Mouse (Mus musculus) hindbrain, embryonic 15.5 days (tissue): ENCODE measurements around the gene Anapc1. TPM values are rescaled to one million over a fixed set of nuclear protein-coding genes. Genes with fewer than 3 reads are reported as not detected.

Source experiments
- ATAC-seq: fragments of 200-750 bp; cut with Nextera tagmentation; 2 replicates; pipeline ENCODE4 v1.8.0; 2017; ENCODE audit warnings: low read depth, moderate number of reproducible peaks, moderate TSS enrichment; ENCODE audit not compliant: low FRiP score
- H3K27ac ChIP-seq: fragments of 300-500 bp; sonication (generic); replicated peaks from 2 replicates; pipeline ENCODE4 v1.5.1; 2015; ENCODE audit warnings: mild to moderate bottlenecking, inconsistent platforms
- H3K27me3 ChIP-seq: fragments of 300-500 bp; sonication (generic); 2 replicates; pipeline ENCODE4 v1.6.1; 2015; ENCODE audit warnings: control low read depth, inconsistent platforms
- H3K36me3 ChIP-seq: fragments of 300-500 bp; sonication (generic); 2 replicates; pipeline ENCODE4 v1.6.1; 2015; ENCODE audit warnings: control low read depth, inconsistent platforms
- H3K4me1 ChIP-seq: fragments of 300-500 bp; sonication (generic); replicated peaks from 2 replicates; pipeline ENCODE4 v1.6.1; 2015; ENCODE audit warnings: control low read depth, inconsistent platforms
- H3K4me2 ChIP-seq: fragments of 300-500 bp; sonication (generic); 2 replicates; pipeline ENCODE4 v1.6.1; 2015; ENCODE audit warnings: moderate library complexity, mild to moderate bottlenecking, inconsistent platforms
- H3K4me3 ChIP-seq: fragments of 300-500 bp; sonication (generic); 2 replicates; pipeline ENCODE4 v1.5.1; 2015; ENCODE audit warnings: mild to moderate bottlenecking, inconsistent platforms
- H3K9ac ChIP-seq: fragments of 300-500 bp; sonication (generic); 2 replicates; pipeline ENCODE4 v1.6.1; 2015; ENCODE audit warnings: inconsistent platforms
- H3K9me3 ChIP-seq: fragments of 300-500 bp; sonication (generic); 2 replicates; pipeline ENCODE4 v1.6.1; 2016; ENCODE audit warnings: control low read depth, inconsistent platforms
- WGBS: fragments of 180-500 bp; shearing (Covaris S2); methylation state at CpG from one replicate; pipeline ENCODE4 v1.1.7; 2015; 5-methylcytosine and 5-hydroxymethylcytosine counted together
- polyA plus RNA-seq: library from polyadenylated mRNA; unstranded; fragments of >200 nt; fragmentation: Nextera tagmentation; extraction: Ambion mirVana; gene quantifications from 2 replicates; pipeline ENCODE4 v1.2.1, GENCODE M21; 2015

Gene Anapc1
- polyA plus RNA-seq = 43.6 and 45.1 TPM in 2 replicates

DNA sequence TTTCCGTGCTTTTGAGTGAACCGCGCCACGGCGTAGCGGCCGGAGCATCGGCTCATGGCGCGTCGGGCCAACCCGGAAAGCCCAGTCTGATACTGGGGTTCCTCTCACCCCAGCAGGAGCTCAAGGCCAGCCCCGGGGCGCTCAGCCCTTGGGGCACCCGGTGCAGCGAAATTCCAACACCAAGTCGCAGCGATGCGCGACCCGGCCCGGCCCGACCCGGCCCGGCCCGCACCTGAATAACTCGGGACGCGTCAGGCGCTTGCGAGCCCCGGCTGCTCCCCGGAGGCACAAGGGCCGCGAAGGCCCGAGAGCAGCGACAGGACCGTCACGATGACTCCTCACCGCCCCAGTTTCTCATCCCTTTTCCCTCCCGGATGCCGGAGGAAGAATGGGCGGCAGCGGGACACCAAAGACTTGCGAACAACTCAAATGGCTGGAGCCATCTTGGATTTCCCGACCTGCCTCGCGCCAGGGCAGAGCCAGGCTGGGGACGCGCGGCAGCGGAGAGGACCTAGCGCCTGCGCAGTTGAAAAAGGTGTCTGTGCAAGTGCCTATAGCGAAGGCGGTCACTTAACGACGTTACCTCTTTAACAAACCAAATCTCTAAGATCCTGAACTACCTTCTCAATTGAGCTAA lies at the start of gene Anapc1:
Gene Anapc1, minus strand, starts transcription at position 471 of the 637 bp plus-strand sequence.
- H3K36me3 ChIP-seq = peaks cover 10% of the 10 kb centered on the region
- H3K27ac ChIP-seq = peak within 1 kb of the TSS; percentile 92
- ATAC-seq = peak; percentile 99
- under 1% methylated on average over 57 of the region's 58 CpGs for WGBS
- no peaks in the 10 kb centered on the region for H3K27me3 ChIP-seq
- no peaks in the 10 kb centered on the region for H3K9me3 ChIP-seq
- peaks cover 18% of the 10 kb centered on the region for H3K4me1 ChIP-seq
- H3K4me2 ChIP-seq = peak within 1 kb of the TSS; percentile 71
- H3K4me3 ChIP-seq = peak within 1 kb of the TSS; percentile 87
- peak within 1 kb of the TSS; percentile 91 for H3K9ac ChIP-seq

DNA sequence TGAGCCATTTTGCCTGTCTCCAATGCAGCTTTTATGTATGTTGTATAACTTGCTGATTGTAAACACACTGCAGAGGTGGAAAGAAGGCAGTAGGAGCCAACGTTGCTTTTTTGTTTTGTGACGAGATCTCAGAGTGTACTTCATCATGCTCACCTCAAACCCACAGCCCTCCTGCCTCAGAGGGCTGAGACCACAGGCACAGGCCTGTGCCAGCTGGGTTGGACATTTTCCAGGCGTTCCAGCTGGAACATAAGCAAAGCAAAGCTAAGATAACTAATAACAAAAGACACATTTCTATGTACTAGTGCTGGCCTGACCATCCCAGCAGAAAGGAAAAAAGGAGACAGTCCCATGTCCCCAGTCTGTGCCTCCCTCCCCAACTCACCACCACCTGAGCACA lies 47.9 kb upstream of the Anapc1 start:
- Histone ChIP-seq H3K27ac (no peak overlapping the region), H3K9ac (no peak overlapping the region), H3K9me3 (no peaks in the 10 kb centered on the region), H3K4me3 (no peak overlapping the region), H3K36me3 (no peaks in the 10 kb centered on the region), H3K27me3 (no peaks in the 10 kb centered on the region), H3K4me2 (no peak overlapping the region), H3K4me1 (no peaks in the 10 kb centered on the region)
- WGBS = 52% methylated on average over 3 of the region's 3 CpGs
- no peak for ATAC-seq

DNA sequence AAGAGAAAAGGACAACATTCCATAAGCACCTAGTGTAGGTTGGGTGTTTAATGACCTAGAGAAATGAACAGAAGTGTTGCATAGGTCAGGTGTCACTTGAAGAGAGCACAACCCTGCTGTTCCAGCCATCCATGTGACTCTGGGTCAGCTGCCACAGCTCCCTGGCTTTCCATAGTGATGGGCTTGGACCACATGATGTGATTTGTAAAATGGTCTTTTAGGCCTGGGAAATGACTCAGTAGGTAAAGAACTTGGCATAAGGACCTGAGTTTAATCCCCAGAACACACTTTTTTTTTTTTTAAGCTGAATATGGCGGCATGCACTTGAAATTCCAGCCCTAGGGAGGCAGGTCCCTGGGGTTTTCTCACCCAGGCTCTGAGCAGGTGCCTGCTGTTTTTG lies 44.8 kb upstream of the Anapc1 start:
- H3K27me3 ChIP-seq = no peaks in the 10 kb centered on the region
- ATAC-seq = no peak
- H3K4me1 ChIP-seq = no peaks in the 10 kb centered on the region
- WGBS = 89% methylated on average over 1 of the region's 1 CpGs
- H3K4me2 ChIP-seq = no peak overlapping the region
- H3K36me3 ChIP-seq = no peaks in the 10 kb centered on the region
- no peak overlapping the region for H3K9ac ChIP-seq
- H3K4me3 ChIP-seq = no peak overlapping the region
- H3K9me3 ChIP-seq = no peaks in the 10 kb centered on the region
- no peak overlapping the region for H3K27ac ChIP-seq

DNA sequence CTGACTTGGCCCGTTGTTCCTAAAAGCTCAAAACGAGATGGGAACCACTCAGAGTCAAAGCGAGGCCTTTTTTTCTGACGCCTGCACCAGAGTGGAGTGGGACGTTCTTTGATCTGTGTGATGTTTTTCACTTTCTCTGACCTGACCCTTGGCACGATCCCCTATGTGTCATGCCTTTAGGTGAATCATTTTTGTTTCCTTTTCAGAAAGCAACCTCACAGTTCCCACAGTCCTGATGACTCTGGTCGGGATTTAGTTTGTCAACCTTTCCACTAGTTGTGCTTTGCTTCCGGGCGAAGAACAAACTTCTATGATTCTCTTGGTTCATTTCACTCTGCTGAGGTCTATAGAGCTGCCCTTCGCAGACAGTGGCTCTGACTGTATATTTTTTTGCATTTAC lies 44.3 kb upstream of the Anapc1 start:
- H3K9ac ChIP-seq = no peak overlapping the region
- ATAC-seq = no peak
- H3K9me3 ChIP-seq = no peaks in the 10 kb centered on the region
- H3K4me3 ChIP-seq = no peak overlapping the region
- no peaks in the 10 kb centered on the region for H3K36me3 ChIP-seq
- WGBS = 79% methylated on average over 10 of the region's 10 CpGs
- H3K4me2 ChIP-seq = no peak overlapping the region
- H3K4me1 ChIP-seq = no peaks in the 10 kb centered on the region
- H3K27ac ChIP-seq = no peak overlapping the region
- H3K27me3 ChIP-seq = no peaks in the 10 kb centered on the region

DNA sequence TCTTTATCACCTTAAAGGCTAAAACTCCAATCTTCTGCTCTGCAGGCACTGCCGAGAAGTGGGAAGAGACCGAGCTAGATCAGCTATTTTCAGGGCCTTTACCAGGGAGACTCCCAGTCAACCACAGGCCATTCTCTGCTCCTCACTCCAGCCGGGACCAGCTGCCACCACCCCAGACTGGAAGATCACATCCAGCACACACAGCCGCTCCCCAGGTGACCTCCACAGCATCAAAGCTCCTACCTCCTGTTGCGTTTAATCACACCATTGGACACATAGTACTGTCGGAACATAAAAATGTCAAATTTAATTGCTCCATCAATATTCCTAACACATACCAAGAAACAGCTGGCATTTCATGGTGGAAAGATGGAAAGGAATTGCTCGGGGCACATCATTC lies 42.0 kb upstream of the Anapc1 start:
- Histone ChIP-seq H3K4me2 (no peak overlapping the region), H3K9ac (no peak overlapping the region), H3K4me1 (no peaks in the 10 kb centered on the region), H3K27me3 (no peaks in the 10 kb centered on the region), H3K36me3 (no peaks in the 10 kb centered on the region), H3K4me3 (no peak overlapping the region), H3K27ac (no peak overlapping the region), H3K9me3 (no peaks in the 10 kb centered on the region)
- WGBS = 65% methylated on average over 7 of the region's 7 CpGs
- no peak for ATAC-seq

DNA sequence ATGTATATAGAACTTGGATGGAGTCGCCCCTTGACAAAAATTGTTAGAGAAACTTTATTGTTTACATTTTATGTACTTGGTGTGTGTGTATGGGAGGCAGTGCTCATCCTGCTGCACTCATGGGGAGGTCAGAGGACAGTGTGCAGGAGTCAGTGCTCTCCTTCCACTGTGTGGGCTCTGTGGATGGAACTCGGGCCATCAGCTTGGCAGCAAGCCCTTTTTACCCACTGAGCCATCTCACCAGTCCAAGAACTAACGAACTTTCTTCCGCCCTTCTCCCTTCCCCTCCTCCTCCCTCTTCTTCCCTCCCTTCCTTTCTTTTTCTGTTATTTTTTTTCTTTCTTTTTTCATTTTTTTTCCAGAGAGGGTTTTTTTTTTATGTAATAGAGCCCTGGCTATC lies 40.9 kb upstream of the Anapc1 start:
- Histone ChIP-seq H3K36me3 (no peaks in the 10 kb centered on the region), H3K27ac (no peak overlapping the region), H3K9me3 (no peaks in the 10 kb centered on the region), H3K4me1 (no peaks in the 10 kb centered on the region), H3K4me3 (no peak overlapping the region), H3K9ac (no peak overlapping the region), H3K4me2 (no peak overlapping the region), H3K27me3 (no peaks in the 10 kb centered on the region)
- WGBS = 80% methylated on average over 4 of the region's 4 CpGs
- no peak for ATAC-seq

DNA sequence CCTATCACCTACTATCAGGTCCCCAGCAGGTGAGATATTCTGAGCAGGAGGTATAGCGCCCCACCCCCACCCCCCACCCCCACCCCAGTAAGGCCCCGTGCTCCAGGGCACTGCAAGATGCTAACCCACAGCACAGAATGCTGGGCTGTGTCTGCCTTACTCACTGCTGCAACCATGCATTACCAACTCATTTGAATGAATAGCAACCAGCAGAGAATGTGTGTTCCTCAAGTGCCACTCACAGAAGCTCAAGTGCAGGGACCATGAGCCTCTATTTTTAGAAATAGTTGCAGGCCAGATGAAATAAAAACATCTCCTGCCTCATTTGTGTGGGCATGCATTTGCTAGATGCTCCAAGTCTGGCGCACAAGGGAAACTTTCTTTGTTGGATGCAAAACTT lies 40.4 kb upstream of the Anapc1 start:
- Histone ChIP-seq H3K9me3 (no peaks in the 10 kb centered on the region), H3K4me3 (no peak overlapping the region)

DNA sequence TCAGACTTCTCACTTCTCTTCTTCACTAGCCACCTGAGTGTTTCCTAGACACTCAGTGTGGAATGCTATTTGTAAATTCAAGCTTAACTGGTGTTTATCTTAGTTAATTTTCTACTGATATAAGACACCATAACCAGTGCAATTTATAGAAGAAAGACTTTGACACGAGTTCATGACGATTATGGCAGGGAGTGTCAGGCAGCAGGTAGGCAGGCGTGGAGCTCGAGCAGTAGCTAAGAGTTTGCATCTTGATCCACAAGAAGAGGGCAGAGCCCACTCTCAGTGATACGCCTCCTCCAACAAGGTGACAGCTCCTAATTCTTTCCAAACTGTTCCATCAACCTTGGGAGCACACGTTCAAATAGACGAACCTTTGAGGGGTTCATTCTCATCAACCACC lies 39.4 kb upstream of the Anapc1 start:
- Histone ChIP-seq H3K9ac (no peak overlapping the region), H3K4me2 (no peak overlapping the region), H3K36me3 (no peaks in the 10 kb centered on the region), H3K9me3 (no peaks in the 10 kb centered on the region), H3K27ac (no peak overlapping the region), H3K27me3 (no peaks in the 10 kb centered on the region), H3K4me1 (no peaks in the 10 kb centered on the region), H3K4me3 (no peak overlapping the region)
- no peak for ATAC-seq
- WGBS = 93% methylated on average over 7 of the region's 7 CpGs

More for the DNA sequence above, 40.4 kb upstream of the Anapc1 start:
- Histone ChIP-seq H3K27me3 (no peaks in the 10 kb centered on the region), H3K9ac (no peak overlapping the region), H3K27ac (no peak overlapping the region), H3K36me3 (no peaks in the 10 kb centered on the region), H3K4me1 (no peaks in the 10 kb centered on the region), H3K4me2 (no peak overlapping the region)
- 53% methylated on average over 3 of the region's 3 CpGs for WGBS
- no peak for ATAC-seq

DNA sequence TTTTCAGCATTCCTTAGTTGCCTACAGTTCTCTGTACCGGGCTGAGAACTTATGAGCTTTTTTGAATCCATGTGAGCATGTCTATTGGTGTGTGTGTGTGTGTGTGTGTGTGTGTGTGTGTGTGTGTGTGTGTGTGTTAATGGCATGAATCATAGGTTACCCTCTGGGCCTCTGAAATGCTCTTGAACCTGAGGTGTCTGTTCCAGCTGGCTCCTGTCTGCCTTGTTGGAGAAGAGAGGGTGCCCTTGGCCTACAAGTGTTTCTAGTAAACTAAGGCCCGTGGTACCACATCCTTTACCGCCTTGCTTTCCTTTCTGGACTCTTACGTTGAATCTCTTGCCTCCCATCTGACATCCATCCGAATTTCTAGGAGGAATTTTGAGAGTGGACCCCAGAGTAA lies 38.9 kb upstream of the Anapc1 start:
- Histone ChIP-seq H3K9me3 (no peaks in the 10 kb centered on the region), H3K4me1 (no peaks in the 10 kb centered on the region), H3K9ac (no peak overlapping the region), H3K36me3 (no peaks in the 10 kb centered on the region), H3K4me2 (no peak overlapping the region), H3K27ac (no peak overlapping the region), H3K27me3 (no peaks in the 10 kb centered on the region), H3K4me3 (no peak overlapping the region)
- ATAC-seq = no peak
- 87% methylated on average over 5 of the region's 5 CpGs for WGBS

DNA sequence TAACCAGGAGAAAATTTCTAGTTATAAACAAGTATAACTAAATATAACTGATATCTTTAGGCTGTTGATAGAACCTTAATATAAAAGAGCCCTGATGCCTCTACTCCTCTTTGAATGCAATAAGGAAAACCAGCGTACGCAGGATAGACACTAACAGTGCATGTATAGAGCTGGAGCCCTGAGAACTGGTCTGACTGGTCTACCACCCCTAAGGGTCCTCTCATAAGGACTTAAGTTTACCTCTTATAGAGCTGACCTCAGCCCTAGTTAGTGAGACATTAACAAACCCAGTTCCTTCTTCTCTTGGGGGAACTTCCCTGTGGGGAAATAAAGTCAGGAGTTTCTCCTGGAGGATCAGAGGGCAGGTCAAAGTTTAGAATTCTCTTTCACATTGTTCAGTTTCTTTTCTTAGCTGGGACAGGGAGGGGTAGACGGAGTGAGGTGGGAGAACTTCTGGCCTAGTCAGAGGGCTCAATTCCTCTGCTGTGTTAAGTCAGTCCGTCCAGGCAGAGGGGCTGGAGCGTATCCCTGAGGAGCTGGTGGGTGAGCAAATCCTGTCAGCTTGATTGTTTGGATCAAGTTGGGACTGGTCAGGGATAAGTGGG lies 35.0 kb upstream of the Anapc1 start:
- Histone ChIP-seq H3K9ac (no peak overlapping the region), H3K36me3 (no peaks in the 10 kb centered on the region), H3K27ac (no peak overlapping the region), H3K4me2 (no peak overlapping the region), H3K27me3 (no peaks in the 10 kb centered on the region), H3K4me3 (no peak overlapping the region), H3K9me3 (no peaks in the 10 kb centered on the region), H3K4me1 (no peaks in the 10 kb centered on the region)
- ATAC-seq = no peak
- 88% methylated on average over 5 of the region's 5 CpGs for WGBS

DNA sequence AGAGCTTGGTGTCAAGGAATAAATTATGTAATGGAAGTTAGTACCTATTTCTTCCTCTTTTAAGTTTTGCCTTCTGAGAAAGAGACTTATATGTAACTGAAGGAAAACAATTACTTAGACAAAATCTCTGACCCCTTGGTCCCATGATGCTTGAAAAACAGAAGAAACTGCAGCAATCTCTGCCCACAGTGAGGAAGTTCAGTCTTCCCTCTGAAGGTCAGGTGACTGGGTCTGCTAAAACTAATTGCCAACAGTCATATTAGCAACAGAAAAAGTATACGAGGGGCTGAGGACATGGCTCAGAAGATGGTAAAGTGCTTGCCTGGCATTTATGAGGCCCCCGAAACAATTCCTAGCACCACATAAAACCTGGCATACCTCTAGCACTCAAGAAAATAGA lies 32.2 kb upstream of the Anapc1 start:
- no peak overlapping the region for H3K9ac ChIP-seq
- no peaks in the 10 kb centered on the region for H3K36me3 ChIP-seq
- no peak for ATAC-seq
- no peaks in the 10 kb centered on the region for H3K27me3 ChIP-seq
- WGBS = 93% methylated on average over 2 of the region's 2 CpGs
- H3K9me3 ChIP-seq = no peaks in the 10 kb centered on the region
- H3K4me3 ChIP-seq = no peak overlapping the region
- no peak overlapping the region for H3K27ac ChIP-seq
- no peak overlapping the region for H3K4me2 ChIP-seq
- 0 out of 2 replicates have a peak, but pooled peaks cover 3% of the 10 kb centered on the region for H3K4me1 ChIP-seq

DNA sequence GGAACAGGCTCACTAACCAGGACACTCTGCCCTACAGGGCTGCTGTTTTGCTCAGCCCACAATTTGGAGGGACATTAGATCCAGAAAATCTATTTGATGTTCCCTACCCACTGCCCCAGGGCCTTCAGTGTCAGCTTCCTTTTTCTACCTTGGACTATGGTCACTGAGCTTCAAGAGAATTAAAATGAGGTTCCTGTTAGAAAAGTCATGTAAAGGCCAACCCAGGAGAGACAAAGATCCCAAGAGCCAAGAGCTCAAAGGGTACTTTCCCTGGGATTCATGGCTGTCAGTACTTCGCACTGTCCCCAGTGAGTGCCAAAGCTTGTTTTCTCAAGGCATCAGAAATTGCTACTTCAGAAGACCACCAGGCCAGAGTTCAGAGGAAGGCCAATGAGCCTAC lies 28.8 kb upstream of the Anapc1 start:
- Histone ChIP-seq H3K9ac (no peak overlapping the region), H3K36me3 (no peaks in the 10 kb centered on the region), H3K27me3 (no peaks in the 10 kb centered on the region), H3K9me3 (no peaks in the 10 kb centered on the region), H3K27ac (no peak overlapping the region), H3K4me1 (peaks cover 9% of the 10 kb centered on the region; the same call in 1 of the 2 replicates), H3K4me3 (no peak overlapping the region), H3K4me2 (no peak overlapping the region)
- no peak for ATAC-seq
- 91% methylated on average over 1 of the region's 1 CpGs for WGBS
